Mouse (Mus musculus): ENCODE measurements around the gene Igfbp5. TPM values are rescaled to one million over a fixed set of nuclear protein-coding genes. Genes with fewer than 3 reads are reported as not detected.
A peak's percentile ranks its signal among the peaks of the same experiment; 100 is the strongest.

Igfbp5 gene
- polyA plus RNA-seq, 1 experiment from 2014 or later, result 17.9 TPM

GRCm38 (mm10) chr1:72826931-72827330, 47.8 kb downstream of the Igfbp5 start:
- peaks cover 19% of the 10 kb centered on the region for H3K4me1 ChIP-seq (ENCODE audit: control insufficient read depth, insufficient read depth, low read length)
- peaks cover 10% of the 10 kb centered on the region for H3K36me3 ChIP-seq (ENCODE audit: control insufficient read depth, insufficient read depth, low read length)
- DNase-seq (ENCODE audit: low spot score) (peak; percentile 56), ATAC-seq (peak; percentile 24; the same call in 1 of the 2 replicates)
- H3K9me3 ChIP-seq (replicated peaks; ENCODE audit: control insufficient read depth, low read length), result no peaks in the 10 kb centered on the region
- peak overlapping the region; percentile 78 for H3K4me3 ChIP-seq (ENCODE audit: low read depth, low read length)
- H3K27me3 ChIP-seq (replicated peaks; ENCODE audit: control insufficient read depth, insufficient read depth, low read length), result no peaks in the 10 kb centered on the region
- 0% methylated on average over 7 of the region's 7 CpGs for WGBS
- H3K4me2 ChIP-seq (ENCODE audit: low read length), result peak overlapping the region; percentile 88
- peak overlapping the region; percentile 91 for H3K9ac ChIP-seq (ENCODE audit: low read length)
- H3K27ac ChIP-seq (ENCODE audit: low read depth, low read length), result peak overlapping the region; percentile 84

GRCm38 (mm10) chr1:72826446-72826845, 48.2 kb downstream of the Igfbp5 start:
- Histone ChIP-seq H3K4me2 (ENCODE audit: low read length) (peak overlapping the region; percentile 88), H3K4me3 (ENCODE audit: low read depth, low read length) (peak overlapping the region; percentile 78), H3K36me3 (ENCODE audit: control insufficient read depth, insufficient read depth, low read length) (peaks cover 10% of the 10 kb centered on the region), H3K4me1 (ENCODE audit: control insufficient read depth, insufficient read depth, low read length) (peaks cover 19% of the 10 kb centered on the region), H3K27me3 (replicated peaks; ENCODE audit: control insufficient read depth, insufficient read depth, low read length) (no peaks in the 10 kb centered on the region), H3K9me3 (replicated peaks; ENCODE audit: control insufficient read depth, low read length) (no peaks in the 10 kb centered on the region), H3K27ac (ENCODE audit: low read depth, low read length) (peak overlapping the region; percentile 84), H3K9ac (ENCODE audit: low read length) (peak overlapping the region; percentile 91)
- DNase-seq (ENCODE audit: low spot score) (peak; percentile 46), ATAC-seq (no peak; the same call in 1 of the 2 replicates)
- 2% methylated on average over 6 of the region's 6 CpGs for WGBS

- H3K4me3 ChIP-seq (ENCODE audit: low read depth, low read length), result peak overlapping the region; percentile 78
- no peaks in the 10 kb centered on the region for H3K27me3 ChIP-seq (replicated peaks; ENCODE audit: control insufficient read depth, insufficient read depth, low read length)
- ATAC-seq, result no peak
- peaks cover 6% of the 10 kb centered on the region for H3K36me3 ChIP-seq (ENCODE audit: control insufficient read depth, insufficient read depth, low read length)
- H3K9ac ChIP-seq (ENCODE audit: low read length), result peak overlapping the region; percentile 91
- H3K4me1 ChIP-seq (ENCODE audit: control insufficient read depth, insufficient read depth, low read length), result peaks cover 19% of the 10 kb centered on the region
- H3K9me3 ChIP-seq (replicated peaks; ENCODE audit: control insufficient read depth, low read length), result no peaks in the 10 kb centered on the region
- 5% methylated on average over 4 of the region's 4 CpGs for WGBS
- peak overlapping the region; percentile 88 for H3K4me2 ChIP-seq (ENCODE audit: low read length)
- peak overlapping the region; percentile 84 for H3K27ac ChIP-seq (ENCODE audit: low read depth, low read length)
- DNase-seq (ENCODE audit: low spot score), result no peak
These were observed 48.8 kb downstream of the Igfbp5 start for GRCm38 (mm10) chr1:72825921-72826320.

- under 1% methylated on average over 20 of the region's 20 CpGs for WGBS
- Histone ChIP-seq H3K27ac (ENCODE audit: low read depth, low read length) (peak overlapping the region; percentile 84; the same call in 1 of the 2 replicates), H3K27me3 (replicated peaks; ENCODE audit: control insufficient read depth, insufficient read depth, low read length) (no peaks in the 10 kb centered on the region), H3K9ac (ENCODE audit: low read length) (peak overlapping the region; percentile 91), H3K9me3 (replicated peaks; ENCODE audit: control insufficient read depth, low read length) (no peaks in the 10 kb centered on the region), H3K4me2 (ENCODE audit: low read length) (peak overlapping the region; percentile 88), H3K4me1 (ENCODE audit: control insufficient read depth, insufficient read depth, low read length) (peaks cover 19% of the 10 kb centered on the region), H3K4me3 (ENCODE audit: low read depth, low read length) (peak overlapping the region; percentile 78), H3K36me3 (ENCODE audit: control insufficient read depth, insufficient read depth, low read length) (peaks cover 5% of the 10 kb centered on the region; the same call in 1 of the 2 replicates)
- DNase-seq (ENCODE audit: low spot score), result no peak
- ATAC-seq, result no peak
These were observed 49.4 kb downstream of the Igfbp5 start for GRCm38 (mm10) chr1:72825286-72825685.

GRCm38 (mm10) chr1:72824707-72825101, 50.0 kb downstream of the Igfbp5 start:
- Histone ChIP-seq H3K4me1 (ENCODE audit: control insufficient read depth, insufficient read depth, low read length) (peaks cover 19% of the 10 kb centered on the region), H3K27me3 (replicated peaks; ENCODE audit: control insufficient read depth, insufficient read depth, low read length) (no peaks in the 10 kb centered on the region), H3K27ac (ENCODE audit: low read depth, low read length) (peak overlapping the region; percentile 84), H3K4me2 (ENCODE audit: low read length) (peak overlapping the region; percentile 88), H3K4me3 (ENCODE audit: low read depth, low read length) (peak overlapping the region; percentile 78), H3K36me3 (ENCODE audit: control insufficient read depth, insufficient read depth, low read length) (no peaks in the 10 kb centered on the region), H3K9ac (ENCODE audit: low read length) (peak overlapping the region; percentile 91), H3K9me3 (replicated peaks; ENCODE audit: control insufficient read depth, low read length) (no peaks in the 10 kb centered on the region)
- WGBS, result under 1% methylated on average over 37 of the region's 37 CpGs
- no peak for DNase-seq (ENCODE audit: low spot score)
- peak; percentile 60 for ATAC-seq

GRCm38 (mm10) chr1:72823751-72824706, 50.7 kb downstream of the Igfbp5 start, which contains the start of gene Igfbp2:
TSS of gene Igfbp2 (plus strand) at chr1:72824503.
- DNase-seq (ENCODE audit: low spot score), result peak; percentile 90
- H3K4me1 ChIP-seq (ENCODE audit: control insufficient read depth, insufficient read depth, low read length), result peaks cover 19% of the 10 kb centered on the region
- H3K4me3 ChIP-seq (ENCODE audit: low read depth, low read length), result peak within 1 kb of the TSS; percentile 78
- H3K9ac ChIP-seq (ENCODE audit: low read length), result peak within 1 kb of the TSS; percentile 91
- no peaks in the 10 kb centered on the region for H3K36me3 ChIP-seq (ENCODE audit: control insufficient read depth, insufficient read depth, low read length)
- no peaks in the 10 kb centered on the region for H3K9me3 ChIP-seq (replicated peaks; ENCODE audit: control insufficient read depth, low read length)
- peak; percentile 84 for ATAC-seq
- H3K27me3 ChIP-seq (replicated peaks; ENCODE audit: control insufficient read depth, insufficient read depth, low read length), result no peaks in the 10 kb centered on the region
- H3K27ac ChIP-seq (ENCODE audit: low read depth, low read length), result peak within 1 kb of the TSS; percentile 84
- 1% methylated on average over 44 of the region's 58 CpGs for WGBS
- H3K4me2 ChIP-seq (ENCODE audit: low read length), result peak within 1 kb of the TSS; percentile 88

GRCm38 (mm10) chr1:72822893-72823292, 51.8 kb downstream of the Igfbp5 start:
- H3K4me3 ChIP-seq (ENCODE audit: low read depth, low read length), result no peak overlapping the region
- no peak overlapping the region for H3K27ac ChIP-seq (ENCODE audit: low read depth, low read length)
- peaks cover 14% of the 10 kb centered on the region for H3K4me1 ChIP-seq (ENCODE audit: control insufficient read depth, insufficient read depth, low read length)
- no peak overlapping the region for H3K4me2 ChIP-seq (ENCODE audit: low read length)
- DNase-seq (ENCODE audit: low spot score) (no peak), ATAC-seq (no peak)
- no peaks in the 10 kb centered on the region for H3K27me3 ChIP-seq (replicated peaks; ENCODE audit: control insufficient read depth, insufficient read depth, low read length)
- no peaks in the 10 kb centered on the region for H3K36me3 ChIP-seq (ENCODE audit: control insufficient read depth, insufficient read depth, low read length)
- no peaks in the 10 kb centered on the region for H3K9me3 ChIP-seq (replicated peaks; ENCODE audit: control insufficient read depth, low read length)
- H3K9ac ChIP-seq (ENCODE audit: low read length), result no peak overlapping the region
- 38% methylated on average over 10 of the region's 10 CpGs for WGBS

GRCm38 (mm10) chr1:72819995-72820394, 54.7 kb downstream of the Igfbp5 start:
- Histone ChIP-seq H3K4me3 (ENCODE audit: low read depth, low read length) (no peak overlapping the region), H3K9ac (ENCODE audit: low read length) (no peak overlapping the region), H3K36me3 (ENCODE audit: control insufficient read depth, insufficient read depth, low read length) (no peaks in the 10 kb centered on the region), H3K9me3 (replicated peaks; ENCODE audit: control insufficient read depth, low read length) (no peaks in the 10 kb centered on the region), H3K4me1 (ENCODE audit: control insufficient read depth, insufficient read depth, low read length) (peaks cover 7% of the 10 kb centered on the region), H3K4me2 (ENCODE audit: low read length) (no peak overlapping the region), H3K27me3 (replicated peaks; ENCODE audit: control insufficient read depth, insufficient read depth, low read length) (no peaks in the 10 kb centered on the region), H3K27ac (ENCODE audit: low read depth, low read length) (no peak overlapping the region)
- WGBS, result 93% methylated on average over 6 of the region's 6 CpGs
- no peak for ATAC-seq
- DNase-seq (ENCODE audit: low spot score), result no peak

- no peak for ATAC-seq
- DNase-seq (ENCODE audit: low spot score), result no peak
- H3K4me2 ChIP-seq (ENCODE audit: low read length), result no peak overlapping the region
- no peaks in the 10 kb centered on the region for H3K9me3 ChIP-seq (replicated peaks; ENCODE audit: control insufficient read depth, low read length)
- H3K4me1 ChIP-seq (ENCODE audit: control insufficient read depth, insufficient read depth, low read length), result peaks cover 22% of the 10 kb centered on the region
- no peak overlapping the region for H3K9ac ChIP-seq (ENCODE audit: low read length)
- H3K4me3 ChIP-seq (ENCODE audit: low read depth, low read length), result no peak overlapping the region
- no peaks in the 10 kb centered on the region for H3K27me3 ChIP-seq (replicated peaks; ENCODE audit: control insufficient read depth, insufficient read depth, low read length)
- no peaks in the 10 kb centered on the region for H3K36me3 ChIP-seq (ENCODE audit: control insufficient read depth, insufficient read depth, low read length)
- WGBS, result 82% methylated on average over 3 of the region's 3 CpGs
- H3K27ac ChIP-seq (ENCODE audit: low read depth, low read length), result no peak overlapping the region
These were observed 59.1 kb downstream of the Igfbp5 start for GRCm38 (mm10) chr1:72815616-72816015.

All from forebrain, embryonic 14.5 days (tissue).